Mouse (Mus musculus): Measurements from ENCODE around the gene Colq.
"Not testable (repeated sequence)": the region's sequence is repeated elsewhere in the genome, so short reads cannot be mapped to it uniquely, and the experiment has no call there.

Gene Colq

GRCm38 (mm10) chr14:31591243-31591642 lies at the start of gene Colq:
Gene Colq (minus strand): TSS chr14:31591343.
- DNase-seq (ENCODE audit: low read depth, low spot score): no peak

GRCm38 (mm10) chr14:31640346-31640889 lies 49.3 kb upstream of the Colq start, which contains the start of gene Gm49387:
Gene Gm49387 (minus strand): TSS chr14:31640878.
- no peak for DNase-seq (ENCODE audit: low read depth, low spot score)

GRCm38 (mm10) chr14:31630677-31631076 lies 39.5 kb upstream of the Colq start:
- DNase-seq (ENCODE audit: low read depth, low spot score): no peak

- no peak for DNase-seq (ENCODE audit: low read depth, low spot score)
Measured at GRCm38 (mm10) chr14:31622748-31623147, 31.6 kb upstream of the Colq start.

- DNase-seq (ENCODE audit: low read depth, low spot score): no peak
Measured at GRCm38 (mm10) chr14:31620591-31621223, 29.6 kb upstream of the Colq start.

GRCm38 (mm10) chr14:31617997-31618396 lies 26.9 kb upstream of the Colq start:
- DNase-seq (ENCODE audit: low read depth, low spot score): no peak

- DNase-seq (ENCODE audit: low read depth, low spot score): no peak
Measured at GRCm38 (mm10) chr14:31617204-31617603, 26.1 kb upstream of the Colq start.

- DNase-seq (ENCODE audit: low read depth, low spot score): no peak
Measured at GRCm38 (mm10) chr14:31613671-31614070, 22.5 kb upstream of the Colq start.

GRCm38 (mm10) chr14:31611986-31612385 lies 20.8 kb upstream of the Colq start:
- DNase-seq (ENCODE audit: low read depth, low spot score): no peak

GRCm38 (mm10) chr14:31605514-31605913 lies 14.4 kb upstream of the Colq start:
- DNase-seq (ENCODE audit: low read depth, low spot score): no peak

- no peak for DNase-seq (ENCODE audit: low read depth, low spot score)
Measured at GRCm38 (mm10) chr14:31604916-31605315, 13.8 kb upstream of the Colq start.

GRCm38 (mm10) chr14:31602616-31602979 lies 11.5 kb upstream of the Colq start:
- not testable (repeated sequence) for DNase-seq (ENCODE audit: low read depth, low spot score)

- no peak for DNase-seq (ENCODE audit: low read depth, low spot score)
Measured at GRCm38 (mm10) chr14:31601908-31602615, 10.9 kb upstream of the Colq start.

- no peak for DNase-seq (ENCODE audit: low read depth, low spot score)
Measured at GRCm38 (mm10) chr14:31597446-31597845, 6.3 kb upstream of the Colq start.

- DNase-seq (ENCODE audit: low read depth, low spot score): no peak
Measured at GRCm38 (mm10) chr14:31596408-31596807, 5.3 kb upstream of the Colq start.

GRCm38 (mm10) chr14:31594693-31595092 lies 3.5 kb upstream of the Colq start:
- no peak for DNase-seq (ENCODE audit: low read depth, low spot score)

- no peak for DNase-seq (ENCODE audit: low read depth, low spot score)
Measured at GRCm38 (mm10) chr14:31593036-31593435, 1.9 kb upstream of the Colq start.

GRCm38 (mm10) chr14:31586451-31586850 lies 4.7 kb downstream of the Colq start:
- no peak for DNase-seq (ENCODE audit: low read depth, low spot score)

- DNase-seq (ENCODE audit: low read depth, low spot score): no peak
Measured at GRCm38 (mm10) chr14:31583082-31583481, 8.1 kb downstream of the Colq start.

GRCm38 (mm10) chr14:31577966-31578735 lies 13.0 kb downstream of the Colq start:
- DNase-seq (ENCODE audit: low read depth, low spot score): no peak

GRCm38 (mm10) chr14:31576846-31577697 lies 14.1 kb downstream of the Colq start:
- DNase-seq (ENCODE audit: low read depth, low spot score): no peak
